Mouse (Mus musculus): ENCODE results near the gene Btbd16. TPM values are rescaled to one million over a fixed set of nuclear protein-coding genes. Genes with fewer than 3 reads are reported as not detected.

The Btbd16 gene
- 0.08 TPM for polyA plus RNA-seq (2021)

DNA sequence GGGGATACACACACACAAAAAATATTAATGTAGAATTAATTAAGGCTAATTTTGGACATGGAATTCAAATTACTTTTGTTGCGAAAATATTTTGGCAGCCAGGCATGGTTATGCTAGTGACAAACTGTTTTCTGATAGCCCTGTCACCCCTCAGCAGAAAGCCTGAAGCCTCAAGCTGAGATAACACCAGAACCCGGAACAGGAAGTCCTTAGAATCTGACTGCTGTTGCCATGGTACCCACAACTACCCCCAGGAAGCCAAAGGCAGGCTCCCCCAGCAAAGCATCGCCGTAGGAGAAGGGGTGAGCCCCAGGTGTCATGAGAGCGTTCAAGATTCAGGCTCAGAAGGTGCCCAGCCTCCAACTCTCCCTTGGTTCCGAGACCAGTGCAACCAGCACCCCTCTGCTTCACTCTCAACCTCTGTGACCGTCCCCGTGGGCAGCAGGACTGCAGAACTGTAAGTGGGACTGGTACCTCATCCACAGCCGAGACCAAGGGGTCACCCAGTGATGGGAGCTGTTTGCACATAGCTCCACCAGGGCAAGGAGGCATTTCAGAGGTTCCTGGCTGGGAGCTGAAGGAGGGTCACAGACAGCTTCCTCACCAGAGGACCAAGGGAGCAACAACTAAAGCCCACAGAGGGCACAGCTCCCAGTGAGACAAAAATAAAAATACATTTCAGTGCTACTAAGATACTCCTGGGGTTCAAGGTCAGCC is at the start of gene Btbd16:
Btbd16 (plus strand) TSS at position 156 of the 717 bp plus-strand sequence.
- ChIA-PET POLR2A (no interaction called here), CTCF (interaction anchor here (0.7 to 3.9 kb wide), 17 partner anchors 10 to 280 kb away, joined by 3 to 23 read pairs (median 3); no protein-coding TSS in a partner anchor)
- in situ Hi-C loops (cut with MboI; ENCODE audit: low pct_unique_long_range_greater_than_20kb), result loop anchor here (5.0 to 10.0 kb wide), 3 partner anchors 51 to 211 kb away; no protein-coding TSS in a partner anchor
- TF ChIP-seq CTCF (IDR thresholded peaks at IDR 0.05), result no peak
- no peaks in the 10 kb centered on the region for H3K27me3 ChIP-seq
- ATAC-seq, result no peak
- no peak for DNase-seq (ENCODE audit: low read depth, low spot score)

- H3K27me3 ChIP-seq, result no peaks in the 10 kb centered on the region
- CTCF ChIA-PET, result interaction anchor here (1.2 to 1.8 kb wide), 4 partner anchors 12 to 36 kb away, joined by 3 to 4 read pairs (median 4); no protein-coding TSS in a partner anchor
- in situ Hi-C loops (cut with MboI; ENCODE audit: low pct_unique_long_range_greater_than_20kb), result no loop called here
- no peak for ATAC-seq
- DNase-seq (ENCODE audit: low read depth, low spot score), result no peak
- no peak for TF ChIP-seq CTCF (IDR thresholded peaks at IDR 0.05)
- POLR2A ChIA-PET, result interaction anchor here (0.6 kb wide), 1 partner anchor 45 kb away, joined by 4 read pairs; no protein-coding TSS in a partner anchor
Measured at GRCm38 (mm10) chr7:130726185-130726584, 47.7 kb upstream of the Btbd16 start.

GRCm38 (mm10) chr7:130726724-130727422 is 47.0 kb upstream of the Btbd16 start:
- ATAC-seq (no peak), DNase-seq (ENCODE audit: low read depth, low spot score) (no peak)
- in situ Hi-C loops (cut with MboI; ENCODE audit: low pct_unique_long_range_greater_than_20kb), result no loop called here
- H3K27me3 ChIP-seq, result no peaks in the 10 kb centered on the region
- CTCF ChIA-PET, result interaction anchor here (1.2 to 1.8 kb wide), 4 partner anchors 9 to 35 kb away, joined by 3 to 6 read pairs (median 4); no protein-coding TSS in a partner anchor
- TF ChIP-seq CTCF (IDR thresholded peaks at IDR 0.05), result no peak
- POLR2A ChIA-PET, result no interaction called here

GRCm38 (mm10) chr7:130727560-130727959 is 46.3 kb upstream of the Btbd16 start:
- CTCF ChIA-PET, result interaction anchor here (1.2 to 1.8 kb wide), 4 partner anchors 10 to 34 kb away, joined by 3 to 6 read pairs (median 4); no protein-coding TSS in a partner anchor
- no peaks in the 10 kb centered on the region for H3K27me3 ChIP-seq
- ATAC-seq (no peak), DNase-seq (ENCODE audit: low read depth, low spot score) (no peak)
- in situ Hi-C loops (cut with MboI; ENCODE audit: low pct_unique_long_range_greater_than_20kb), result no loop called here
- TF ChIP-seq CTCF (IDR thresholded peaks at IDR 0.05), result no peak
- POLR2A ChIA-PET, result no interaction called here

- no peak for ATAC-seq
- in situ Hi-C loops (cut with MboI; ENCODE audit: low pct_unique_long_range_greater_than_20kb), result no loop called here
- DNase-seq (ENCODE audit: low read depth, low spot score), result no peak
- CTCF ChIA-PET, result interaction anchor here (2.0 kb wide), 1 partner anchor 30 kb away, joined by 4 read pairs; no protein-coding TSS in a partner anchor
- no peak for TF ChIP-seq CTCF (IDR thresholded peaks at IDR 0.05)
- H3K27me3 ChIP-seq, result no peaks in the 10 kb centered on the region
- POLR2A ChIA-PET, result no interaction called here
Measured at GRCm38 (mm10) chr7:130731792-130732191, 42.1 kb upstream of the Btbd16 start.

GRCm38 (mm10) chr7:130732908-130733307 is 41.0 kb upstream of the Btbd16 start:
- ATAC-seq (no peak), DNase-seq (ENCODE audit: low read depth, low spot score) (no peak)
- POLR2A ChIA-PET, result no interaction called here
- in situ Hi-C loops (cut with MboI; ENCODE audit: low pct_unique_long_range_greater_than_20kb), result no loop called here
- TF ChIP-seq CTCF (IDR thresholded peaks at IDR 0.05), result no peak
- no peaks in the 10 kb centered on the region for H3K27me3 ChIP-seq
- CTCF ChIA-PET, result interaction anchor here (1.1 to 2.1 kb wide), 3 partner anchors 9 to 37 kb away, joined by 3 to 5 read pairs (median 4); no protein-coding TSS in a partner anchor

DNA sequence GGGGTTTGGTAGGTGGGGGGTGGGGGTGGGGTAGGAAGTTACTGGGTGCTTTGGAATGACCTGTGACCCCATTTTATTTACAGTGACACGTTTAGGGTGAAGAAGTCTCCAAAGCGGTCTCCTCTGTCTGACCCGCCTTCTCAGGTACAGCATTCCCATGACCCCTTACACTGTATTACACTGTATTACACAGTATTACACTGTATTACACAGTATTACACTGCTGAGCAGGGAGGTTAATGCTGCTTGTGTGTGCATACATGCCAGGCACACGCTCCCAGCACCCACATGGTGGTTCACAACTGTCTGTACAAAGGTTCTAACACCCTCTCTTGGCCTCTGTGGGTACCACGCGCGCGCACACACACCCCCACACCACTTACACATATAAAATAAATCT is 40.4 kb upstream of the Btbd16 start:
- in situ Hi-C loops (cut with MboI; ENCODE audit: low pct_unique_long_range_greater_than_20kb), result no loop called here
- ChIA-PET POLR2A (no interaction called here), CTCF (interaction anchor here (1.1 to 2.1 kb wide), 3 partner anchors 9 to 37 kb away, joined by 3 to 5 read pairs (median 4); no protein-coding TSS in a partner anchor)
- H3K27me3 ChIP-seq, result no peaks in the 10 kb centered on the region
- ATAC-seq, result no peak
- TF ChIP-seq CTCF (IDR thresholded peaks at IDR 0.05), result no peak
- no peak for DNase-seq (ENCODE audit: low read depth, low spot score)

DNA sequence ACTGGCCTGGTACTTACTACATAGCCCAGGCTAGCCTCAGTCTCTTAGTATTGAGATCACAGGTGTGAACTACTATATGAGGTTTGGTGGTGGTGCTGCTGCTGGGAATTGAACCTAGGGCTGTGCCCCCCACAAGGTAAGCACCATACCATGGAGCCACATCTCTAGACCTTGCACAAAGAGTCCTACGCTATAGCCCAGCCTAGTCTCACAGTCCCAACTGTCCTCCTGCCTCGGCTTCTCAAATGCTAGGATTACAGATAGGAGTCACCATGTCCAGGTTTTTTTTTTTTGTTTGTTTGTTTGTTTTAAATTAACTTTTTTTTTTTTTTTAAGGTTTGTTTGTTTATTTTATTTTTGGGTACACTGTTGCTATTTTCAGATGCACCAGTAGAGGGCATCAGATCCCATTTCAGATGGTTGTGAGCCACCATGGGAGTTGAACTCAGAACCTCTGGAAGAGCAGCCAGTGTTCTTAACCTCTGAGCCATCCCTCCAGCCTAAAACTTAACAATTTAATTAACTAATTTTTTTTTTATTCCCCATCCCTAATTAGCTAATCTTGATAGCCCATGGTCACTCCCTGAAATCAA is 39.6 kb upstream of the Btbd16 start:
- ChIA-PET POLR2A (interaction anchor here (0.7 kb wide), 1 partner anchor 31 kb away, joined by 3 read pairs; no protein-coding TSS in a partner anchor), CTCF (interaction anchor here (0.9 to 2.1 kb wide), 6 partner anchors 8 to 61 kb away, joined by 3 to 5 read pairs (median 3); no protein-coding TSS in a partner anchor)
- DNase-seq (ENCODE audit: low read depth, low spot score), result no peak
- TF ChIP-seq CTCF (IDR thresholded peaks at IDR 0.05), result peak; percentile 63
- no peak for ATAC-seq
- no peaks in the 10 kb centered on the region for H3K27me3 ChIP-seq
- in situ Hi-C loops (cut with MboI; ENCODE audit: low pct_unique_long_range_greater_than_20kb), result no loop called here

DNA sequence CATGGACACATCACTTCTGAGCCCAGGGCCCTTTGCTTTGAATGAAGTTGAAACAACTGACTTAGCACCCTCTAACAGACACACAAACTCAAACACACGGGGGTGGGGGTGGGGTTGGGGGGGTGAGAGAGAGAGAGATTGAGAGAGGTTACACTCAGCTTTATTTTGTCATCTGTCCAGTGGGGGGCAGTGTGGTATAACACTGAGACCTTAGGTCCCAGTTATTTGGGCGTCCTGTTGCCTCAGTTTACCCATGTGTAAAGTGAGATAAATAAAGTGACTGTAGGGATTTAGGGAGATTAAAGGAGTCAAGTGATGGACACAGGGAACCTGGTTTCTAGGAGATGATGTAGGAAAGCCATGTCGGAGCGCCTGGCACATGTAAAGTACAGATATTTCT is 32.8 kb upstream of the Btbd16 start:
- no peak for DNase-seq (ENCODE audit: low read depth, low spot score)
- TF ChIP-seq CTCF (IDR thresholded peaks at IDR 0.05), result no peak
- in situ Hi-C loops (cut with MboI; ENCODE audit: low pct_unique_long_range_greater_than_20kb), result no loop called here
- ATAC-seq, result no peak
- ChIA-PET CTCF (interaction anchor here (1.3 kb wide), 1 partner anchor 36 kb away, joined by 4 read pairs; no protein-coding TSS in a partner anchor), POLR2A (no interaction called here)
- H3K27me3 ChIP-seq, result no peaks in the 10 kb centered on the region
